Mouse (Mus musculus): ENCODE measurements around the gene Sv2a.
"Not testable (repeated sequence)": the region's sequence is repeated elsewhere in the genome, so short reads cannot be mapped to it uniquely, and the experiment has no call there.

Gene Sv2a

GRCm38 (mm10) chr3:96220765-96221639 lies 40.1 kb downstream of the Sv2a start, which contains the start of the genes Hist2h2ac and Hist2h2be:
Gene Hist2h2ac, minus strand, starts transcription at chr3:96220880.
Gene Hist2h2be, plus strand, starts transcription at chr3:96221119.
- peak; percentile 94 for DNase-seq (ENCODE audit: low read depth, low spot score)

GRCm38 (mm10) chr3:96221640-96222038 lies 40.7 kb downstream of the Sv2a start:
- no peak for DNase-seq (ENCODE audit: low read depth, low spot score)

GRCm38 (mm10) chr3:96222774-96223173 lies 41.8 kb downstream of the Sv2a start:
- DNase-seq (ENCODE audit: low read depth, low spot score), result no peak

GRCm38 (mm10) chr3:96225421-96225820 lies 44.5 kb downstream of the Sv2a start:
- DNase-seq (ENCODE audit: low read depth, low spot score), result no peak

GRCm38 (mm10) chr3:96226695-96227648 lies 46.0 kb downstream of the Sv2a start:
- DNase-seq (ENCODE audit: low read depth, low spot score), result no peak

- no peak for DNase-seq (ENCODE audit: low read depth, low spot score)
Measured at GRCm38 (mm10) chr3:96228828-96229227, 47.9 kb downstream of the Sv2a start.

- DNase-seq (ENCODE audit: low read depth, low spot score), result no peak
Measured at GRCm38 (mm10) chr3:96230404-96230803, 49.5 kb downstream of the Sv2a start.

GRCm38 (mm10) chr3:96230910-96231757 lies 50.2 kb downstream of the Sv2a start:
- no peak for DNase-seq (ENCODE audit: low read depth, low spot score)

- DNase-seq (ENCODE audit: low read depth, low spot score), result no peak
Measured at GRCm38 (mm10) chr3:96231758-96232120, 50.8 kb downstream of the Sv2a start.

- no peak for DNase-seq (ENCODE audit: low read depth, low spot score)
Measured at GRCm38 (mm10) chr3:96234914-96235313, 54.0 kb downstream of the Sv2a start.

- no peak for DNase-seq (ENCODE audit: low read depth, low spot score)
Measured at GRCm38 (mm10) chr3:96235836-96236235, 54.9 kb downstream of the Sv2a start.

GRCm38 (mm10) chr3:96236834-96237334 lies 55.9 kb downstream of the Sv2a start:
- no peak for DNase-seq (ENCODE audit: low read depth, low spot score)

- DNase-seq (ENCODE audit: low read depth, low spot score), result no peak
Measured at GRCm38 (mm10) chr3:96237335-96237903, 56.5 kb downstream of the Sv2a start.

GRCm38 (mm10) chr3:96237904-96238511 lies 57.1 kb downstream of the Sv2a start:
- peak; percentile 67 for DNase-seq (ENCODE audit: low read depth, low spot score)

- DNase-seq (ENCODE audit: low read depth, low spot score), result not testable (repeated sequence)
Measured at GRCm38 (mm10) chr3:96238954-96239793, 58.2 kb downstream of the Sv2a start, which contains the start of gene Hist2h3c2. Gene Hist2h3c2, minus strand, starts transcription at chr3:96239127.

GRCm38 (mm10) chr3:96239949-96240798 lies 59.2 kb downstream of the Sv2a start, which contains the start of gene Hist2h2aa2:
Gene Hist2h2aa2, minus strand, starts transcription at chr3:96240276.
- not testable (repeated sequence) for DNase-seq (ENCODE audit: low read depth, low spot score)

- no peak for DNase-seq (ENCODE audit: low read depth, low spot score)
Measured at GRCm38 (mm10) chr3:96240799-96241197, 59.8 kb downstream of the Sv2a start.

GRCm38 (mm10) chr3:96243921-96244572 lies 63.1 kb downstream of the Sv2a start:
- no peak for DNase-seq (ENCODE audit: low read depth, low spot score)
